Mouse (Mus musculus): ENCODE data around the gene Ctnna2. TPM values are rescaled to one million over a fixed set of nuclear protein-coding genes. Genes with fewer than 3 reads are reported as not detected.

Gene Ctnna2
- polyA plus RNA-seq, 1 experiment: 0.02 TPM

- H3K4me3 ChIP-seq (replicated peaks; ENCODE audit: extremely low read depth, low read depth, low read length): no peak overlapping the region
- no peaks in the 10 kb centered on the region for H3K4me1 ChIP-seq (ENCODE audit: control insufficient read depth, insufficient read depth, low read length)
- 79% methylated on average over 1 of the region's 1 CpGs for WGBS
- TF ChIP-seq POLR2A (IDR thresholded peaks at IDR 0.05; ENCODE audit: borderline replicate concordance, extremely low read depth, low read depth, low read length): no peak
- TF ChIP-seq CTCF (IDR thresholded peaks at IDR 0.05; ENCODE audit: insufficient read depth, low read length): no peak
- no peak for DNase-seq
Measured at GRCm38 (mm10) chr6:77098540-77098939, 881.0 kb downstream of the Ctnna2 start.

DNA sequence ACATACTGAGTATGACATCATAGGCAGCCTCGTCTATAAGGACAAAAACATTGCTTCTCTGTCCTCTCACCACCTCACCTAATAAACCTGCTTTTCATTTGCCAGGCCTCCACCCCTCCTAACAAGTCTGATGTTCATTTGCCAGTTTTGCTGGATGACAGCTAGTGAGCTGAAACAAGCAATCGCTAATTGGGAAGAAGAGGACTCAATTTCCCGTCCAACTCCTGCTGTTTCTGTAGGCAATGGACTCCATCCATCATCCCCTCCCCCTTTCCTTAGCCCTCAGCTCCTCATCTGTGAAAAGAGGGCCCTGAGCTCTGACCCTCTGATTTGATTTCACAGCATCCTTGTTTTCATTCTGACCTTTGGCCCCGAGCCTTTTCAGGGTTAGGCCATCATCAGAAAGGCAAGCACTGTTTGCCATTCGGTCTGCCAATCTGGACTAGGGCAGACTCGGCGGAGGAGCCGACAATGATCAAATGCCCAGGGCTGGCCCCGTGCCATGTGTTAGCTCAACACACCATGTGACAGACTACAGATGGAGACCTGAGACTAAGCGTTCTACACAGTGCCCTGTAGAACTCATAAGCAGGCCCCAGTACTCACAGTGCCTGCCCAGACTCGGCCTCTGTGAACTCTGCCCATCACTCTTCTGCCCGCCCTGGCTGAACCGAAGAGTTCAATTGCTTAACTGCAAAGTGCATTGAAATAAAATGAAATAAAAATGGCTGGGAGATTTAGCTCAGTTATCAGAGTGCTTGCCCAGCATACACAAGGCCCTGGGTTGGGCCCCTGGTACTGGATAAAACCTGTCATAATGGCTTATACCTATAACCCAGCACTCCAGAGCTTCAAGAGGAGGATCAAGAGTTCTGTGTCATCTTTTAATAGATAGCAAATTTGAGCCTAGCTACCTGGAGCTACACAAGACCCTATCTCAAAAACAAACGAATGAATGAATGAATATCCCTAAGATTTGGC lies 903.8 kb downstream of the Ctnna2 start:
- H3K4me3 ChIP-seq (replicated peaks; ENCODE audit: extremely low read depth, low read depth, low read length): no peak overlapping the region
- DNase-seq: no peak
- 58% methylated on average over 14 of the region's 14 CpGs for WGBS
- no peaks in the 10 kb centered on the region for H3K4me1 ChIP-seq (ENCODE audit: control insufficient read depth, insufficient read depth, low read length)
- no peak for TF ChIP-seq CTCF (IDR thresholded peaks at IDR 0.05; ENCODE audit: insufficient read depth, low read length)
- TF ChIP-seq POLR2A (IDR thresholded peaks at IDR 0.05; ENCODE audit: borderline replicate concordance, extremely low read depth, low read depth, low read length): no peak

- no peak for DNase-seq
- no peak for TF ChIP-seq POLR2A (IDR thresholded peaks at IDR 0.05; ENCODE audit: borderline replicate concordance, extremely low read depth, low read depth, low read length)
- Histone ChIP-seq H3K4me1 (ENCODE audit: control insufficient read depth, insufficient read depth, low read length) (no peaks in the 10 kb centered on the region), H3K4me3 (replicated peaks; ENCODE audit: extremely low read depth, low read depth, low read length) (no peak overlapping the region)
- 77% methylated on average over 3 of the region's 3 CpGs for WGBS
Measured at GRCm38 (mm10) chr6:77069595-77069994, 909.9 kb downstream of the Ctnna2 start.

DNA sequence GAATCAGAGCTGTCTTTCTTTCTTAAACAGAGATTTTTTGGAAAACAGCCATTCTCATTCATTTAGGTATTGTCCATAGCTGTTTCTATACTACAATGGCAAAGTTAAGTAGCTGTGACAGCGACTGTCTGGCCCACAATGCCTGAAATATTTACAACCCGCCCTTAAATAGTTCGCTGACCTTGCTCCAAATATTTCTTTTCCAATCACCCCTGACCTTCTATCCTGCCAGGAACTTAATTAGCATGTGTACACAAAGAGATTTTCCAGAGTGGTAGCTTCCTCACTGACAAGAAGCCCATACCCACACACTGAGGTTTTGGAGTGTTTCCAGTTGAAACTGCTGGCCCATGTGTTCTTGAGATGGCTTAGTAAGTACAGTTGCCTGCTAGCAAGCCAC lies 928.8 kb downstream of the Ctnna2 start:
- Histone ChIP-seq H3K4me3 (replicated peaks; ENCODE audit: extremely low read depth, low read depth, low read length) (no peak overlapping the region), H3K4me1 (ENCODE audit: control insufficient read depth, insufficient read depth, low read length) (no peaks in the 10 kb centered on the region)
- TF ChIP-seq CTCF (IDR thresholded peaks at IDR 0.05; ENCODE audit: insufficient read depth, low read length) (no peak), POLR2A (IDR thresholded peaks at IDR 0.05; ENCODE audit: borderline replicate concordance, extremely low read depth, low read depth, low read length) (no peak)
- no peak for DNase-seq
- 37% methylated on average over 3 of the region's 3 CpGs for WGBS

GRCm38 (mm10) chr6:77050193-77050592 lies 929.3 kb downstream of the Ctnna2 start:
- Histone ChIP-seq H3K4me1 (ENCODE audit: control insufficient read depth, insufficient read depth, low read length) (no peaks in the 10 kb centered on the region), H3K4me3 (replicated peaks; ENCODE audit: extremely low read depth, low read depth, low read length) (no peak overlapping the region)
- no peak for TF ChIP-seq POLR2A (IDR thresholded peaks at IDR 0.05; ENCODE audit: borderline replicate concordance, extremely low read depth, low read depth, low read length)
- TF ChIP-seq CTCF (IDR thresholded peaks at IDR 0.05; ENCODE audit: insufficient read depth, low read length): no peak
- DNase-seq: no peak
- 82% methylated on average over 2 of the region's 2 CpGs for WGBS

DNA sequence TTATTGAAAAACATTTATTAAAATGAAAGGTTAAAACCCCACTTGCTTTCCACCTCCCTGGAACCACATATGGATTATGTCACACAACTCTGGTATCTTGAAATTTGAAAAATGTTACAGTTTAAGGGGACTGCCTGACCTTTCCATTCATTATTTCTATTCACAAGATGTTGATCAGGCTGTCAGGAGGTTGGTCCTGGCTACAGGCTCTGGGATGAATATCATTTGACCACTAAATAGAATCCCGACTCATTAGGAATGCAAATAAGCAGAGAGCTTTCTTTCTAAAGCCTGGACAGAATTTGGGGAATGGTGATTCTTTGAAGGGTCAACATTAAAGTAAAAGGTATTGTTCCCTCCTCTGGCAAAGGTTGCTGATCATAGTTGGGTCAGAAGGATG lies 931.9 kb downstream of the Ctnna2 start:
- 66% methylated on average over 1 of the region's 1 CpGs for WGBS
- Histone ChIP-seq H3K4me3 (replicated peaks; ENCODE audit: extremely low read depth, low read depth, low read length) (no peak overlapping the region), H3K4me1 (ENCODE audit: control insufficient read depth, insufficient read depth, low read length) (no peaks in the 10 kb centered on the region)
- no peak for TF ChIP-seq POLR2A (IDR thresholded peaks at IDR 0.05; ENCODE audit: borderline replicate concordance, extremely low read depth, low read depth, low read length)
- DNase-seq: no peak

- Histone ChIP-seq H3K4me3 (replicated peaks; ENCODE audit: extremely low read depth, low read depth, low read length) (no peak overlapping the region), H3K4me1 (ENCODE audit: control insufficient read depth, insufficient read depth, low read length) (no peaks in the 10 kb centered on the region)
- DNase-seq: no peak
- TF ChIP-seq POLR2A (IDR thresholded peaks at IDR 0.05; ENCODE audit: borderline replicate concordance, extremely low read depth, low read depth, low read length) (no peak), CTCF (IDR thresholded peaks at IDR 0.05; ENCODE audit: insufficient read depth, low read length) (no peak)
Measured at GRCm38 (mm10) chr6:77025066-77025465, 954.4 kb downstream of the Ctnna2 start.

- TF ChIP-seq CTCF (IDR thresholded peaks at IDR 0.05; ENCODE audit: insufficient read depth, low read length) (no peak), POLR2A (IDR thresholded peaks at IDR 0.05; ENCODE audit: borderline replicate concordance, extremely low read depth, low read depth, low read length) (no peak)
- DNase-seq: no peak
- Histone ChIP-seq H3K4me1 (ENCODE audit: control insufficient read depth, insufficient read depth, low read length) (no peaks in the 10 kb centered on the region), H3K4me3 (replicated peaks; ENCODE audit: extremely low read depth, low read depth, low read length) (no peak overlapping the region)
- WGBS: 72% methylated on average over 2 of the region's 2 CpGs
Measured at GRCm38 (mm10) chr6:77013194-77013593, 966.3 kb downstream of the Ctnna2 start.

DNA sequence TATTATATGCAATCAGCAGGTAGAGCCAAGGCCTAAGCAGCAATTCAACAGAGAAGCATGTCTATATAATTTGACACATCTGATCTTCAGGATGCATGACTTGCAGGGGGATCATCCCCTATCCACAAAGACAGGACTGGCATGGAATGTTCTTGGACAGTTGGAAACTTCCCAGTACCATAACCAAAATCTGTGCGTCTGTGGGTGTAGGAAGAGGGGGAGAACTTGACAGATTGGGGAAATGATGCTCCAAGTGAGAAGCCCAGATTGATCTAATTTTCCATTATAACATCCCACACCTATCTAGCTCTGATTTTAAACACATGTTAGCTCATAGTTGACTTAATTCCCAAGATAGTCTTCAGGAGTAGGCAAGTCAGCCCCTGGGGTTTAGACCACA lies 968.5 kb downstream of the Ctnna2 start:
- WGBS: 74% methylated on average over 1 of the region's 1 CpGs

GRCm38 (mm10) chr6:76992128-76992527 lies 987.4 kb downstream of the Ctnna2 start:
- 74% methylated on average over 3 of the region's 3 CpGs for WGBS
- DNase-seq: no peak
- H3K4me1 ChIP-seq (ENCODE audit: control insufficient read depth, insufficient read depth, low read length): no peaks in the 10 kb centered on the region

More for the DNA sequence above, 968.5 kb downstream of the Ctnna2 start:
- TF ChIP-seq CTCF (IDR thresholded peaks at IDR 0.05; ENCODE audit: insufficient read depth, low read length): no peak
- TF ChIP-seq POLR2A (IDR thresholded peaks at IDR 0.05; ENCODE audit: borderline replicate concordance, extremely low read depth, low read depth, low read length): no peak
- no peak for DNase-seq
- Histone ChIP-seq H3K4me1 (ENCODE audit: control insufficient read depth, insufficient read depth, low read length) (no peaks in the 10 kb centered on the region), H3K4me3 (replicated peaks; ENCODE audit: extremely low read depth, low read depth, low read length) (no peak overlapping the region)

More at GRCm38 (mm10) chr6:76992128-76992527, 987.4 kb downstream of the Ctnna2 start:
- H3K4me3 ChIP-seq (replicated peaks; ENCODE audit: extremely low read depth, low read depth, low read length): no peak overlapping the region
- TF ChIP-seq CTCF (IDR thresholded peaks at IDR 0.05; ENCODE audit: insufficient read depth, low read length) (no peak), POLR2A (IDR thresholded peaks at IDR 0.05; ENCODE audit: borderline replicate concordance, extremely low read depth, low read depth, low read length) (no peak)

Data from lung, adult 2 months (tissue).